Mouse (Mus musculus): ENCODE measurements around the gene Uchl4. TPM values are rescaled to one million over a fixed set of nuclear protein-coding genes. Genes with fewer than 3 reads are reported as not detected.

Gene Uchl4
- polyA plus RNA-seq, 1 experiment, result not detected

- no peak for TF ChIP-seq POLR2A (IDR thresholded peaks at IDR 0.05; ENCODE audit: control insufficient read depth, extremely low read depth, insufficient read depth, low read length, poor library complexity)
- no peak for TF ChIP-seq CTCF (IDR thresholded peaks at IDR 0.05; ENCODE audit: borderline replicate concordance, control insufficient read depth, extremely low read depth, insufficient read depth, low read length, poor library complexity)
- no peak overlapping the region for H3K4me3 ChIP-seq (ENCODE audit: control insufficient read depth, insufficient read depth, low read length)
- no peak for DNase-seq
- H3K4me1 ChIP-seq (replicated peaks; ENCODE audit: control insufficient read depth, insufficient read depth, low read length), result no peaks in the 10 kb centered on the region
- H3K36me3 ChIP-seq (ENCODE audit: control insufficient read depth, insufficient read depth, low read length), result no peaks in the 10 kb centered on the region
- H3K27me3 ChIP-seq (ENCODE audit: control insufficient read depth, insufficient read depth, low read length), result no peaks in the 10 kb centered on the region
- no peak overlapping the region for H3K27ac ChIP-seq (ENCODE audit: control insufficient read depth, insufficient read depth, low read length)
Measured at GRCm38 (mm10) chr9:64217887-64218286, 17.1 kb upstream of the Uchl4 start.

- no peaks in the 10 kb centered on the region for H3K4me1 ChIP-seq (replicated peaks; ENCODE audit: control insufficient read depth, insufficient read depth, low read length)
- H3K4me3 ChIP-seq (ENCODE audit: control insufficient read depth, insufficient read depth, low read length), result no peak overlapping the region
- no peak overlapping the region for H3K27ac ChIP-seq (ENCODE audit: control insufficient read depth, insufficient read depth, low read length)
- no peaks in the 10 kb centered on the region for H3K36me3 ChIP-seq (ENCODE audit: control insufficient read depth, insufficient read depth, low read length)
- TF ChIP-seq POLR2A (IDR thresholded peaks at IDR 0.05; ENCODE audit: control insufficient read depth, extremely low read depth, insufficient read depth, low read length, poor library complexity), result no peak
- no peak for TF ChIP-seq CTCF (IDR thresholded peaks at IDR 0.05; ENCODE audit: borderline replicate concordance, control insufficient read depth, extremely low read depth, insufficient read depth, low read length, poor library complexity)
- DNase-seq, result no peak
- H3K27me3 ChIP-seq (ENCODE audit: control insufficient read depth, insufficient read depth, low read length), result no peaks in the 10 kb centered on the region
- WGBS, result 92% methylated on average over 1 of the region's 1 CpGs
Measured at GRCm38 (mm10) chr9:64219305-64219704, 15.7 kb upstream of the Uchl4 start.

- H3K27ac ChIP-seq (ENCODE audit: control insufficient read depth, insufficient read depth, low read length), result no peak overlapping the region
- 98% methylated on average over 10 of the region's 10 CpGs for WGBS
- H3K4me1 ChIP-seq (replicated peaks; ENCODE audit: control insufficient read depth, insufficient read depth, low read length), result no peaks in the 10 kb centered on the region
- no peak for TF ChIP-seq POLR2A (IDR thresholded peaks at IDR 0.05; ENCODE audit: control insufficient read depth, extremely low read depth, insufficient read depth, low read length, poor library complexity)
- no peak for TF ChIP-seq CTCF (IDR thresholded peaks at IDR 0.05; ENCODE audit: borderline replicate concordance, control insufficient read depth, extremely low read depth, insufficient read depth, low read length, poor library complexity)
- H3K4me3 ChIP-seq (ENCODE audit: control insufficient read depth, insufficient read depth, low read length), result no peak overlapping the region
- H3K36me3 ChIP-seq (ENCODE audit: control insufficient read depth, insufficient read depth, low read length), result no peaks in the 10 kb centered on the region
- H3K27me3 ChIP-seq (ENCODE audit: control insufficient read depth, insufficient read depth, low read length), result no peaks in the 10 kb centered on the region
- no peak for DNase-seq
Measured at GRCm38 (mm10) chr9:64219772-64220420, 15.1 kb upstream of the Uchl4 start.

GRCm38 (mm10) chr9:64220603-64221002, 14.4 kb upstream of the Uchl4 start:
- H3K36me3 ChIP-seq (ENCODE audit: control insufficient read depth, insufficient read depth, low read length), result no peaks in the 10 kb centered on the region
- H3K27ac ChIP-seq (ENCODE audit: control insufficient read depth, insufficient read depth, low read length), result no peak overlapping the region
- H3K27me3 ChIP-seq (ENCODE audit: control insufficient read depth, insufficient read depth, low read length), result no peaks in the 10 kb centered on the region
- no peaks in the 10 kb centered on the region for H3K4me1 ChIP-seq (replicated peaks; ENCODE audit: control insufficient read depth, insufficient read depth, low read length)
- TF ChIP-seq CTCF (IDR thresholded peaks at IDR 0.05; ENCODE audit: borderline replicate concordance, control insufficient read depth, extremely low read depth, insufficient read depth, low read length, poor library complexity), result no peak
- TF ChIP-seq POLR2A (IDR thresholded peaks at IDR 0.05; ENCODE audit: control insufficient read depth, extremely low read depth, insufficient read depth, low read length, poor library complexity), result no peak
- no peak for DNase-seq
- H3K4me3 ChIP-seq (ENCODE audit: control insufficient read depth, insufficient read depth, low read length), result no peak overlapping the region
- WGBS, result 100% methylated on average over 1 of the region's 1 CpGs

GRCm38 (mm10) chr9:64221480-64221879, 13.5 kb upstream of the Uchl4 start:
- WGBS, result 77% methylated on average over 4 of the region's 4 CpGs
- no peak for DNase-seq
- H3K4me1 ChIP-seq (replicated peaks; ENCODE audit: control insufficient read depth, insufficient read depth, low read length), result no peaks in the 10 kb centered on the region

GRCm38 (mm10) chr9:64222098-64222497, 12.9 kb upstream of the Uchl4 start:
- no peak for DNase-seq
- TF ChIP-seq CTCF (IDR thresholded peaks at IDR 0.05; ENCODE audit: borderline replicate concordance, control insufficient read depth, extremely low read depth, insufficient read depth, low read length, poor library complexity) (no peak), POLR2A (IDR thresholded peaks at IDR 0.05; ENCODE audit: control insufficient read depth, extremely low read depth, insufficient read depth, low read length, poor library complexity) (no peak)
- H3K4me1 ChIP-seq (replicated peaks; ENCODE audit: control insufficient read depth, insufficient read depth, low read length), result no peaks in the 10 kb centered on the region
- no peaks in the 10 kb centered on the region for H3K27me3 ChIP-seq (ENCODE audit: control insufficient read depth, insufficient read depth, low read length)
- 68% methylated on average over 2 of the region's 2 CpGs for WGBS
- H3K36me3 ChIP-seq (ENCODE audit: control insufficient read depth, insufficient read depth, low read length), result no peaks in the 10 kb centered on the region
- H3K27ac ChIP-seq (ENCODE audit: control insufficient read depth, insufficient read depth, low read length), result no peak overlapping the region
- H3K4me3 ChIP-seq (ENCODE audit: control insufficient read depth, insufficient read depth, low read length), result no peak overlapping the region

More at GRCm38 (mm10) chr9:64221480-64221879, 13.5 kb upstream of the Uchl4 start:
- Histone ChIP-seq H3K36me3 (ENCODE audit: control insufficient read depth, insufficient read depth, low read length) (no peaks in the 10 kb centered on the region), H3K27ac (ENCODE audit: control insufficient read depth, insufficient read depth, low read length) (no peak overlapping the region), H3K27me3 (ENCODE audit: control insufficient read depth, insufficient read depth, low read length) (no peaks in the 10 kb centered on the region), H3K4me3 (ENCODE audit: control insufficient read depth, insufficient read depth, low read length) (no peak overlapping the region)
- TF ChIP-seq POLR2A (IDR thresholded peaks at IDR 0.05; ENCODE audit: control insufficient read depth, extremely low read depth, insufficient read depth, low read length, poor library complexity) (no peak), CTCF (IDR thresholded peaks at IDR 0.05; ENCODE audit: borderline replicate concordance, control insufficient read depth, extremely low read depth, insufficient read depth, low read length, poor library complexity) (no peak)

- Histone ChIP-seq H3K4me3 (ENCODE audit: control insufficient read depth, insufficient read depth, low read length) (no peak overlapping the region), H3K27me3 (ENCODE audit: control insufficient read depth, insufficient read depth, low read length) (no peaks in the 10 kb centered on the region), H3K36me3 (ENCODE audit: control insufficient read depth, insufficient read depth, low read length) (no peaks in the 10 kb centered on the region), H3K4me1 (replicated peaks; ENCODE audit: control insufficient read depth, insufficient read depth, low read length) (peaks cover 6% of the 10 kb centered on the region), H3K27ac (ENCODE audit: control insufficient read depth, insufficient read depth, low read length) (no peak overlapping the region)
- DNase-seq, result no peak
- no peak for TF ChIP-seq CTCF (IDR thresholded peaks at IDR 0.05; ENCODE audit: borderline replicate concordance, control insufficient read depth, extremely low read depth, insufficient read depth, low read length, poor library complexity)
- no peak for TF ChIP-seq POLR2A (IDR thresholded peaks at IDR 0.05; ENCODE audit: control insufficient read depth, extremely low read depth, insufficient read depth, low read length, poor library complexity)
Measured at GRCm38 (mm10) chr9:64225805-64226204, 9.2 kb upstream of the Uchl4 start.

Measured in thymus, adult 2 months (tissue).